Mouse (Mus musculus) embryo, embryonic 11.5 days (tissue): ENCODE data around the gene Gpsm2.

Source experiments
- DNase-seq: peaks from one replicate; pipeline ENCODE4 v3.0.0-alpha.2; 2012; ENCODE audit warnings: low read depth, low spot score

Gpsm2 gene

DNA sequence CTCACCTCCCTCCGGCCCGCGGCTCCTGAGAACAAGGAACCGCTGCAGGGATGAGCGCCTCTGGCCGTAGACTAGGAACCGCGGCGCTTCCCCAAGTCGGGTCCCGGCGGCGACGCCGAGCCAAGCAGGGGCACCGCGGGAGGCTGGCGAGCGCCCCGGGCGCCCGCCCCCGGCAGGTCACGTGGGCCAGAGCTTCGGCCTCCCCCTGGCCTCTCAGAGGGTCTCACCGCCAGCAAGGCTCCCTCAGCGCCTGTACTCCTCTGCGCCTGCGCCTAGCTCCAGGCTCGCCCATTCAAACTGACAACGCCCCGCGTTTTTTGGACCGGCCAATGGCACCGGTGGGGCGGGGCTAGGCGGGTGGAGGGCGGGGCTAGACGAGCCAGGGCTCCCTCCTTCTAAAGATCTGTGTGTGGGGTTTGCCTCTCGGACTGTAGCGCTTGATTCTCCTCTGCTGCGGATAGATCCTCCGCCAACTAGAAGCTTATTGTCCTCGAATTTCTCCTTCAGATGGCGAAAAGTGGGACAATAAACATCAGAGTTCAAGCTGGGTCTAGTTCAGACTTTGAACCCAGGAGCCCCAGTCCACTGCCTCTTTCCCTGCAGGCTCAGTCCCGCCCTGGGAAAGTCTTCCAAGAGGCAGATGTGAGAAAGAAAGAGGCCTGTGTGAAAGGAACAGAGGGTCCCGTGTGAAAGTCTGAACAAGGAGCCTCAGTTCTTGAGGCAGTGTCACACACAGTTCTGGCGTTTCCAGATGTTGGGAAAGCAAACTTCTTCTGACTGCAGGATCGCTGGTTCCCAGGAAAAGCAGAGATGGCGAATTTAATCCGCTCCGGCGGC, at the start of gene Gpsm2:
Gene Gpsm2, minus strand, starts transcription at position 274 of the 837 bp plus-strand sequence.
- DNase-seq: peak; percentile 98

DNA sequence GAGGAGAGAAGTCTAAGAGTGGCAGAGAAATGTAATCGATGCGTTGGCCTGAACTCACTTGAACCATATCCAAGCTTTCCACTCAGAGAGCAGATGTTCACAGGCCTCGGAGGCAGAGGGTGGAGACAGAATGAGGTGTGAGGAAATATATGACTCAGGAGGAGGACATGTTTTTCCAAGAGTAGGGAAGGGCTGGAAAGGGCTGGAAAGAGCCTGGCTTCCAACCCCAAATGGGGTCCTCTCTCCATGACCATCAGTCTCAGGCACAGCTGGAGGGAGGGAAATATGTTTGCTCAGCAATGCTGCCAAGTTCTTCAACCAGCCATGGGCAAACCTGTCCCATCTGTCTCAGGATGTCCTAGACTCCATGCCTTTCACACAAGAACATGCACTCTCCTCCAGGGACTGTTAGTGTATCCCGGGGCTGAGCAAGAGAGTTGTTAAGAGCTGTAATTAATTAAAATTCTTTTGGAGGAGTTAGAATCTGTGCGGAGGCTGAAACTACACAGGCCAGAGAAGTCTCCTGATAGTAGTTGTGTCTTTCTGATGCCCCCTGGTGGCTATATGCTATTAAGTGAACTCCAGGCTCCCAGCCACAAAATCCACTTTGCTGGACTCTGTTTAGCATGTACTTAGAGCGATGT, 48.7 kb upstream of the Gpsm2 start:
- DNase-seq: peak; percentile 50

DNA sequence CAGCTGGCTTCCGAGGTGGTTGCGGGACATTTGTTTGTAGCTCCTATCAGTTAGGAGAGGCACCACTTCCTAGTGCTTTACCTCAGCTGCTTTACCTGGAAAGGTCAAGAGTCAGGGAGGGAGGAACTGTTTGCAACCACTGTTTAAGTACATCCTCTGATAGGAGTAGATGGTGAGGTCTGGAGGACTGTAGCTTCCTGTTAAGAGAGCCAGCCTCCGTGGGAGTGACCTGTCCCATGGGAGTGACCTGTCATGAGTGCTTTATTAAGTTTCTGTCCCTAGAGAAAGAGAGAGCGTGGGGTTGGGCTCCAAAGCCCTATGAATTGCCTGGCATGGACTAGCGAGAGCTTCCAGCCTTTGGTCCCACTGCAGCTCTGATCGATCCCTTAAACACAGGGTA, 47.4 kb upstream of the Gpsm2 start:
- DNase-seq: no peak

DNA sequence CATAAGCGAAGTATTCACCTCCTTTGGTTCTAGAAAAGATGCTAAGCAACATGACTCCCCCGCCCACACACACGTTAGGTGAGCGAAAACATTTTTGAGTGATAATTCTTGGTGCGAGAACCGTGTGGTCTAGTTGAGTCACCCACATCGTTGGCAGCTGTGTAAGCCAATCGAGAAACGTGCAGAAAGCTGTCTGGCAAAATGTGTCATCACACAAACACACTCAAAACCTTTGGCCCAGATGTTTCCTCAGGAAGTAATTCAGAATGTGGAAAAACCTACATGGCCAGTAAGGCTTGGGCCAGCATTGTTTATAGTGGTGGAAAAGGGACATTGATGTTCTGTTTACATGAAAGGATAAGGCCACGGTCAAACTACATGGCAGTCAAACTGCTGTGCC, 45.3 kb upstream of the Gpsm2 start:
- no peak for DNase-seq

DNA sequence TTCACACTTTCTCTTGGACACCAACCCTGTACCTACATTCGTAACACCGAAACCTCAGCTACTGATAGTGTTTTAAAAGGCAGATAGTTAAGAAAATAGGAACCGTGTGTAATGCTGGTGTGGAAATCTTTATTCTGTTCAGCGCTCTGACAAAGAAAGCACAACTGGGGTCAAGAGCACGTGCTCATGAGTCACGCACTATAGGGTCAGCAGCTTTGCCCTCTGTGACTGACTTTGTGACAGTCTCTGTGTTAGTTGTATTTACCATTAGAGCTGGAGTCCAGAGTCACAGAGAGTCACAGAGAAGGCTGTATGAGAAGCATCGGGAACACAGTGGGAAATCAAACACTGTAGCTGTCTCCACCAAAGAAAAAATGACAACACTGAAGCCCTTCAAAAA, 44.8 kb upstream of the Gpsm2 start:
- DNase-seq: no peak

DNA sequence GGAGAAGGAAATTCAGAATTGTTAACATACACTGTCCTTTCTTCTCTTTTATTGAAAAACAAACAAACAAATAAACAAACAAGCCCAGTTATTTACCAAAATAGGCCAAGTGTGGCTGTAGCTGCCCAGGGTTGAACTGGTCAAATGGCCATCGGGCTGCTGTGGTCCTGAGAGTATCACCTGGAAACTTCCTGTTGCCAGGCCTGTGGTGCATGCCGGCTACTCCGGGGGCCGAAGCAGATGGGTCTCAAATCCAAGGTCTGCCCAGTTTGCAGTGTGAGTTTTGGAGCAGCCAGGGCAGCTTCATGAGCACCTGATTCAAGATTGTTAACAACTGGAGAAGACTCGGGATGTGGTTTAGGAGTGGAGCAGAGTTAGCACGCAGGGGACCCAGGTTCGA, 43.4 kb upstream of the Gpsm2 start:
- no peak for DNase-seq

DNA sequence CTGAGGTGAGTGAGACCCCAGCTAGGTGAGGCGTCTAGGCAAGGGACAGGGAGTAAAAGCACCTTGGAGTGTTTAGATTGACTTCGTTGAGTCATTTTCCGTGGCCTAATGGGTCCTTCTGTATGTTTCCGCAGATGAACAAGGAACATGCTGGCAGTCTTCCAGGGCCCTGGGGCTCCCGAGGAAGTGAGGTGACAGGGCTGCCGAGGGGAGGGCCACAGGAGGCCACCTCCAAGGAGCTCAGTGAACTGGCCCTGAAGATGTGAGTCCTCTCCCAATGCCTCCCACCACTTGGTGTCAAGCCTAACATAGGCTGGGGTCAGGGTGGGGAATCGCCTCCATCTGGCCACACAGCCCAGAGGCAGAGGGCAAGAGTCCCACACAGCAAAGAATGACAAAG, 42.9 kb upstream of the Gpsm2 start:
- no peak for DNase-seq

DNA sequence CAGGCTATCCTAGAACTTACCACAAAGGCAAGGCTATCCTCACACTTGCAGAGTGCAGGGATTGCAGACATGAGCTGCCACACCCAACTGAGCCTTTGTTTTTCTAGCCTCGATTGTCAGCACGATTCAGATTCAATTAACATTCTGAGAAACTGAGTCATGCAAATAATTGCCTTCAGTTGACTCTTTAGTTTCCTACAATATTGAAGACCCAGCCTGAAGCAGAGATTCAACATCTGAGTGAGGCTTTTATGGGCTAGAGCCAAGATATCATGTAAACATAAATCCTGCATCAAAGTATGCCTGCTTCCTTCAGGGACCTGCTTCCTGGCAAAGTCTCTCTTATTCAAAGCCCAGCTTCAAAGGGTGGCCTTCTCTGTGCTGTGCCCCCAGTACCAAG, 41.6 kb upstream of the Gpsm2 start:
- DNase-seq: no peak

DNA sequence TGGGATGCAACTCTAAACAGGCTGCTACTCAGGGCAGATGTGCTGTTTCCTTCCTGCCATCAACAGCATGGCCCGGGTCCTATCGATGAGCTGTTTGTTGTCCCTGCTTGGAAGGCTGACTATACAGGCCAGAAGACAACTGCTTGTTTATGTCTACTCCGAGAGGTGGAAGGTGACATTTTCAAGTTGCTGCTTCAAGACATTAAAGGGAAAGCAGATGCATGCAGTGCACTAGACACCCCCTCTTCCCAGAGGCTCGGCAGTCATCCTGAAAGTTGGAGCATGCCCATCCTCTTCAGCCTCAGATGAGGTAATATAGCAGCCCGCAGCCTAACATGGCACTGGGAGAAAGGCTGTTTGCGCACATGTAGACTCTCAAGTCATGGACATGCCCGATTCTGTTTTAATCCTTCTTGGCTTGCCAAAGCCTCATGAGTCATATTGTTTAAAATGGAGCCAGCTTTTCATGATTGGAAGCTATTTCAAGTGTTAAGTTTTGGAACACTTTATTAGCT, 40.5 kb upstream of the Gpsm2 start:
- DNase-seq: no peak

DNA sequence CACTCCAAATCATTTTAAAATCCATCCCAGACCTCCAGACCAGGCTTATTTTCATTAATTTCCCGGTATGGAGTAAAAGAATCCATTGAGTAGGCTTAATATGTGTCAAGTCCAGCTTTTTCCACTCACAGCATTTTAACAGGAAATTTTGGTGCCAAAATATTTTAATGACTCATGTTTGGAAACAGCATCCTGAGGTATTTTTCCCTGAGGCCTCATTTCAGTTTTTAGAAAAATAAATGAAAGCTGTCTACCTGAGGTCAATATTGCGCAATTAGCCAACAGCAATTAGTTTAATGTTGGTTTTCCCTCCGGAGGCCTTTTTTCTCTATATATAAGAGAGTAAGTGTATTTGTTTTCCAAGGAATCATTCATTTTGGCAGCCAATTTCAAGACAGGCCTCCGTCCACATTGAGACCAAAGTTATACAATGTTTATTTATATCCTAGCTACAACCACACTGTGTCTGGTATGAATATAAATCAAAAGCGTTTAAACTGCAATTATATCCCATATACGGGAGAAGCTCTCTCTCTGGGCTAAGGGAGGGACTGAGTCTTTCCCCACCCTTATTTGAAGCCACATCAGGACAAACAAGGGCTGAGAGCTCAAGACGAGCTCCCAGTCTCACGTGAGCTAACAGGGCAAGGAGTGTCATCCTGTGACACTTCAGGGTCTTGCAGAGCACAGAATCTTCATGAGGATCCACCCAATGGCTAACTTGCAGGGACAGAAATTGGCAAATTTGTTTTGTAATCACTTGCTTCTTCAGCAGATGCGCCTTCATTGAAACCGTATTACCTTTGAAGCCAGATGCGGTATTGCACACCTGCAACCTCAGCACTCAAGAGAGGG, 37.7 kb upstream of the Gpsm2 start:
- no peak for DNase-seq

DNA sequence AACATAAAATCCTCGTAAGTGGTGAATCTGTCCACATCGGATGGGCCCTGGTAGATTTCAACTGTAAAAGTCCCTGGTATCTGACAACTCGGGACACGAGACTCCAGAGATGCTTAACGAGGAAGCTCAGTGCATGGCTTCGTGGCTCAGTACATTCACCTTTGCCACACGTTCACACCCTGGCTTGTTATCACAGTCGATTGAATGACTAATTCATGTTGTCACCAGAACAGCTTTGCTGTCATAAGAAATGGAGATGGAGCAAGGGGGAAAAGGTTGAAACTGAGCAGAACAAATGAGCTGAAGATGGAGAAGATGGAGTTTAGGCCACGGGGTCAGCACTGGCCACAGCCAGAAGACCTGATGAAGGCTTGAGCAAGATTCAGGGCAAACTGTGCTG, 35.5 kb upstream of the Gpsm2 start:
- no peak for DNase-seq

DNA sequence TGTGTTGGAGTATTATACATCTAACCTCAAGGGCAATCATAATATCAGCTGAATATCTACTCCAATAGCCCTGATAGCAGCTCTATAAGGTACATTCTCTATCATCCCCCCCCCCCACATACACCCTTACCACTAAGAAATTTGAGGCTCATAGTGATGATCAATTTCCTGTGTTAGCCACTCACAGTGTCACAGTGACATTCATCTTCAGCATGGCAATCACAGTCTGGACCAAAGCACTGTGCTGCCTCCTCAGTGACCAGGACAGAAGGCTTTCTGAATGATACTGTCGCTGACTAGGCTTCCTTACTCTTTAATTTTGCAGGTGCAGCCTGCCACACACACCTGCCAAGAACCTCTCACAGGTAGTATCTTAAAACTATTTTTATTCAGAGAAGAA, 34.0 kb upstream of the Gpsm2 start:
- no peak for DNase-seq

DNA sequence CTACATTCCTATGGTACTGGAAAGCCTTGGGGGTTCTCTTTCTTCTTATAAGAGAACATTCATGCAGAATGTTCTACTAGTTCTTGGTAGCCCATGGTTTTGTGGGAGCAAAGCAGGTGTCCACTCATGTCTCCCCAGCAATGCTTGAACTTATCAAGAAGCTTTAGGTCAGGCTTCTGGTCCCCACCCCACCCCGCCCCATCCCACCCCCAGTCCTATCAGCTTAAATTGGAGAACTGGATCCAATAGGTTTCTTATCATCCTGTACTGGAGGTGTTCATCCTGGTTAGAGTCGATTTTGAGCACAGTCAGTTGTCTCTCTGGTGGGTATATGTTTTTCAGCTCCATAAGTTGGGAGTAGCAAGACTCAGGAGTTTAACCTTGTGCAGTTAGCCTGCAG, 33.4 kb upstream of the Gpsm2 start:
- no peak for DNase-seq

DNA sequence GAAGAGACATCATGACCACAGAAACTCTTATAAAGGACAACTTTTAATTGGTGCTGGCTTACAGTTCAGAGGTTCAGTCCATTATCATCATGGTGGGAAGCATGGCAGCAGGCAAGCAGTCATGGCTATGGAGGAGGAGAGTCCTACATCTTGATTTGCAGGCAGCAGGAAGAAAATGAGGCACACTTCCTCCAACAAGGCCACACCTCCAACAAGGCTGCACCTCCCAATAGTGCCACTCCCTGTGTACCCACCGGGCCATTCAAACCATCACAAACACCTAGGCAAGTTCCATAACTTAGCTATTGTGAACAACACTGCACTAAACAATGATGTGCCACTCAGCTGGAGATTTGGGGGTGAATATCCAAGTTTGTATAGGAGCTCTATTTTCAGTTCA, 32.4 kb upstream of the Gpsm2 start:
- DNase-seq: no peak

DNA sequence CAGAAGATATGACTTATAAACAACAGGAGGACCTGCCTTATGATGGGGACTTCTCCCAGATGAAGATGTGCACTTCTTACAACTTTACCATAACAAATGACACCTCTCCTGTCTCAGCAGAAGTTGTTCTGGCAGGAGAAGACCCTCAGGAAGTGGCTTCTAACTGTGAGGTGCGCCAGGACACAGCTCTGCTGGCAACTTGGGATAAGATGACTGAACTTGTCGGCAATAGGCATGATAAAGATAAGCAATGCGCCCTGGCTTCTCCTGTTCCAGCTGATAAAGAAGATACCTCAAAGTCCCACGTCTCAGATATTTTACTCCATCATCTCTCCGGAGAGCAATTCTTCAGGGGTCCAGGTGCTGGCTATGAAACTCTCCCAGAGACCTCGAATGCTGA, 29.6 kb upstream of the Gpsm2 start:
- DNase-seq: no peak

DNA sequence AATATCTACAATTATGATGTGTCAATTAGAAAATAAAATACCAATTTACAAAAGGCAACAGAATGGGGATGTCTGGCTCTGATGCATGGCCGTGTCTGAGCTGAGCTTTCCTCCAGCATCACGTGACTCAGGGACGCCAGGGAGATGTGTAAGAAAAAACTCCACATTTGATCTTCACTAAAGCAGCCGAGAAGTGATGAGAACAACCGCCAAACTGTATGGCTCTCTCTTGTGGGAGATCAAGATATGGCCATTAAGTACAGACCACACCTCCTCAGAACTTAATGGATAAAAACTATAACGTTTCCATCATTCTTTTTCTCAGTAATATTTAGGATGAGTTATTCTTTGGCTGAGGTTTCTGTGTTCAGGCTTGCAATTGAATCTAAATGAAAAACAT, 29.0 kb upstream of the Gpsm2 start:
- DNase-seq: no peak

DNA sequence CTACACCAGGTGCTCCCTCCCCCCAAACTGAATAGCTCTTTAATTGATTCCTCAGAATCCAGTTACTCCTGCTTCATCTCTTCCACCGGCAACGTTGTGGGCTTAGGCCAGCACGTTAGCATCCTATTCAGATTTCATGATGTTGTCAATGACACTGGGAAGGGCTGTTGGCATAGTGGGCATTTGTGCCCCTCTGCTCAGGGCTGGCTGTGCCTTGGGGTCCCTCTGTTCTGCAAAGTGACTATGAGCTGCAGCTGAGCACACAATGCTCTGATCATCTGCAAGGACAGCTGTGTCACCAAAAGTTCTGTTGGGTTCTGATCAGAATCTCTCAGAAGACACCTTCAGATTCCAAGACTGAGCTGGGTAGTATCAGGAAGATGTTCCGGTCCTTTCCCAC, 22.0 kb upstream of the Gpsm2 start:
- no peak for DNase-seq

DNA sequence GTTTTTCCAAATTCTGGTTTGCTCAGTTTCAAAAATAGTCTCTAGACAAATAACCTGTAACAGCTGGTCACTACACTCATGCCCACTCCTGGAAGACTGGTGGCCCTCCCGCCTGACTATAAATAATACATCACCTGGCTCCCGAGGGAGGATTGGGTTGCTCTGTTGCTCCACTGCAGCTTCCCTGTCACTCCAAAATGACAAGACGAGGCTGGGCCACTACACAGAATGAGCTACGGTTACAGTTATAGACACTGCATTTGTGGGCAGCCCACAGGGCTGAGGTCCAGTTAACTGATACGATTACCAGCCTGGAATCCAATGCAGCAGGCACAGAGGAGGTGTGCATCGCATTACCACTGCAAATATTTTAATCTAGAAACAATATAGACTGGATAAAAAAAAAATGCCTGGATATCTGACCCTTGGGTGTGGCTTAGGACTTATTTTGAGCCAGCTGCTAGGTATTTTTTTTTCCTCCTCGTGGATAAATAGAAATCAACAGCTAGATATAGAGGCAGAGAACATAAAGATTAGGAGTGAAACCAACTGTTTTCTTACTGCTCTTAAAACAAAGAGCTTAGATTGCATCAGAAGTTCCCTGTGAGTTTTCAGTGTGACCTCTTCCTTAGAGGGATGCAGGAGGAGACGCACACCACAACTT, 17.1 kb upstream of the Gpsm2 start, which contains the start of gene Aknad1:
Gene Aknad1, plus strand, starts transcription at position 614 of the 664 bp plus-strand sequence.
- DNase-seq: no peak

DNA sequence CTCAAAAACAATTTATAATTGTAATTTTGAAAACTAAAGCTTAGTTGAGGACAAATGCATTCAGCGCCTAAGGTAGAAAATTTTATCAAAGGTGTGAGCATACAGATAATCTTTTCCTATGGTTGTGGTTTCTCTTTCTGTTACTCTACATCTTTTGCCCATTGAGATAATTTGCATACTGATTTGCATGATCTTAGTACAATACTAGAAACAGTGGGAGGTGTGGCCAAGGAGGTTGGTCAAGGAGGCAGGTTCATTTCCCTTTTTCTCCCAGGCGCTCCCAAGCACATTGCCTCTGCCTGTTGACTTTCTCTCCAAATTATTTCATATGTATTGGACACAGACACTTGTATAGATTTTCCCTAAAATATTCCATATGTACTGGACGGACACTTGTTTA, 15.7 kb upstream of the Gpsm2 start:
- DNase-seq: no peak

DNA sequence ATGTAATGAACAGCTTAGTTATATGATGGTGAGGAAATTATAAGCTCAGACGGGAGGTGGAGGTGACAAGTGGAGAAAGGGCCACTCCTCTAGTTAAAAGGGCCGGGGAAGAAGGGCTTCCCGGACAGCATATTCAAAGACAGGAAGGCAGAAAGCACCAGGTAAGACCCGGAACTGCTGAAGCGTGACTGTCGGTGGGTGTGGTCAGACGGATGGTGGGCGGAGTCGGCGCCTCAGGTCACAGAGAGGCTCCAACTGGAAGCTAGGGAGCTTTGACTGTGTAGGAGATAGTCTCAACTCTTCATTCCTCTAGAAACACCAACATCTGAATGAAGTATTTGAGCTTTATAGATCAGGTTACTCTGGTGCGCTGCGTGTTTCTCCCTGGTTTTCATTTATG, 8.2 kb upstream of the Gpsm2 start:
- no peak for DNase-seq

DNA sequence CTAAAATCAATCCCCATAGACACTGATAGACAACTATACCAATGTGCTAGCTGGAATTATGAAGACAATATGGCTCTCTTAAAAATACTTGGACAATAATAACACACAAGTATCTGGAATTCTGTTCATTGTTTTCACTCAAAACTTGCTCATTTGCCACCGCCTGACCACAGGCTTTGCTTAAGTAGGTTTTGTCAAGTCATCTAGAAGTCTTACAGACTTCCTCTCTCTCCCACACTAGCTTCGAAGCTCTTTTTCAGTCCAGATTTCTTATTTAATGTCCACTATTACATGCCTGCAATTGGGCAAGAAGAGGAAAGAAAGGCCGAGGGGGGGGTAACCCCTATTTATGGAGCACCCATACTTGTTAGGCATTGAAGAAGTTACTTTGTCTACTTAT, 5.7 kb upstream of the Gpsm2 start:
- DNase-seq: no peak

DNA sequence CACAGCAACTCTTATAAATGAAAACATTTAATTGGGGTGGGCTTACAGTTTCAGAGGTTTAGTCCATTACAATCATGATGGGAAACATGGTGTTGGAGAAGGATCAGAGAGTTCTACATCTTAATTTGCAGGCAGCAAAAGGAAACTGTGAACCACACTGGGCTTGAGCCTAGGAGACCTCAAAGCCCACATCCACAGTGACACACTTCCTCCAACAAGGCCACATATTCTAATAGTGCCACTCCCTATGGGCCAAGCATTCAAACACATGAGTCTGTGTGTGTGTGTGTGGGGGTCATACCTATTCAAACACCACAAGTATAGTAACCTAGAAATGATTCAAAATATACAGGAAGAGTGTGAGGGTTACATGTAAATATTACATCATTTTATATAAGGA, 5.2 kb upstream of the Gpsm2 start:
- no peak for DNase-seq
